Mouse (Mus musculus) E14TG2a.4 (cell line): ENCODE measurements around the gene Fzd10.

Experiments used
- H3K27me3 ChIP-seq: 2 replicates; pipeline ENCODE4 v1.6.1; 2014; ENCODE audit warnings: low read length, control low read depth; ENCODE audit not compliant: insufficient read depth
- H3K36me3 ChIP-seq: 2 replicates; pipeline ENCODE4 v1.6.1; 2014; ENCODE audit warnings: low read length, control low read depth; ENCODE audit not compliant: insufficient read depth
- H3K4me1 ChIP-seq: replicated peaks from 2 replicates; pipeline ENCODE4 v1.6.1; 2014; ENCODE audit warnings: low read depth, low read length, control low read depth
- H3K4me3 ChIP-seq: replicated peaks from 2 replicates; pipeline ENCODE4 v1.5.1; 2014; ENCODE audit warnings: mild to moderate bottlenecking, low read length
- H3K9me3 ChIP-seq: 2 replicates; pipeline ENCODE4 v1.6.1; 2014; ENCODE audit warnings: low read length, control low read depth
- CTCF ChIP-seq: conservative IDR thresholded peaks from 2 replicates; pipeline ENCODE4 v1.5.1; 2014; ENCODE audit warnings: low read length
- NANOG ChIP-seq: IDR thresholded peaks from 2 replicates; pipeline ENCODE4 v1.6.1; 2014; ENCODE audit warnings: borderline replicate concordance, low read length, mixed read lengths
- POU5F1 ChIP-seq: IDR thresholded peaks from 2 replicates; pipeline ENCODE4 v1.6.1; 2014; ENCODE audit warnings: low read length, borderline replicate concordance

Fzd10 gene

DNA sequence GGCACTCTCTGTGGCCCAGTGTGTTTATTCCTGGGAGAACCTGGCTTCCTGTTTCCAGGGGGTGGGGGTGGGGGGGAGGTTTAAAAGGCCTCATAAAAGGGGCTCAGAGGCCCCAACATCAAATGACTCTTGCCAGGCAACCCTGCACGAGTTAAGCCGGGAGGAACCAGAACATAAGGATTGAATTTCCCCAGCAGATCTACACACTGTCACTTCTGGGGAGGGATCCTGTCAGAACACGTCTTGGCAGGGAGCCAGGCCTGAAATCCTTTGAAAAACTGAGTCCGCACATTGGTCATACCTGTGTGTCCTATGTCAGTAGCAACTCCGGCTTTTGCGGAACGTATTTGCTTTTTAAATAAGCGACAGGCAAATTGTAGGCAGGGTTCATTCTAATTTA is 19.3 kb downstream of the Fzd10 start:
- Histone ChIP-seq H3K27me3 (peaks cover 38% of the 10 kb centered on the region), H3K9me3 (peaks cover 5% of the 10 kb centered on the region; the same call in 1 of the 2 replicates), H3K4me1 (peaks cover 7% of the 10 kb centered on the region), H3K36me3 (no peaks in the 10 kb centered on the region), H3K4me3 (no peak overlapping the region)
- no peak for TF ChIP-seq NANOG
- no peak for TF ChIP-seq POU5F1
- no peak for TF ChIP-seq CTCF

DNA sequence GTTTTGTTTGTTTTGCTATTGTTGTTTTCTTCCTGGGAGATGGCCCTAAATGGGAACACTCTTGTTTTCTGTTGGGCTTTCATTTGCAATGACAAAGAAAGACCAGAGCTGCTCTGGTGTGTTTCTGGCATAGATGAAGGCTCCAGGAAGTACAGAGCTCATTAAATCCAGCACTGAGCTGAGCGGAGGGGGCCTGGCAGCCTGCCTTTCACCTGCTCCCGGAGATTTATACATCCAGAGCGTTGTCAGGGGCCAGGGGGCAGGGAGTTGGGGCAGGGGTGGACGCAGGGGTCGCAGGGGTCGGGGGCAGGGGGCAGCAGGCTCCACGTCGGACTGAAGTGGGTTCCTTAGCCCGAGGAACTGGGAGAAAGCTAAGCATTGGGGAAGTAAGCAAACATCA is 19.8 kb downstream of the Fzd10 start:
- Histone ChIP-seq H3K9me3 (peaks cover 5% of the 10 kb centered on the region; the same call in 1 of the 2 replicates), H3K27me3 (peaks cover 38% of the 10 kb centered on the region), H3K36me3 (no peaks in the 10 kb centered on the region), H3K4me3 (no peak overlapping the region), H3K4me1 (peaks cover 7% of the 10 kb centered on the region)
- TF ChIP-seq POU5F1 = no peak
- TF ChIP-seq NANOG = no peak
- no peak for TF ChIP-seq CTCF

DNA sequence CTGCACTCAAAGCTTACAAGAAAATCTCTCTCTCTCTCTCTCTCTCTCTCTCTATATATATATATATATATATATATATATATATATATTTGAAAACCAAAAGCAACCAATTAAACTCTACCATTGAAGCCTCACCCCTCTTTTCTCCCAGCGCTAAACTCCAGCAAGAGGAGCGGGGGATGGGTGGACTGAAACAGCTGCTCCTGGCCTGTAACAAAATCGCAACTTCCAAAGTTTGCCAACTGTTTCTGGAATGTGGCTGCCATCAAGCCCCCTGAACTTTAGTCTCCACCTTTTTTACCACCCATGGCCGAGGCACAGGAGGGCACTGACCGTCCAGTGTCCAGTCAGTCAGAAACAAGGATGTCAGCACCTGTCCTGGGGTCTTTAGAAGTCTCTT is 27.1 kb downstream of the Fzd10 start:
- Histone ChIP-seq H3K27me3 (no peaks in the 10 kb centered on the region; the same call in 1 of the 2 replicates), H3K4me3 (no peak overlapping the region), H3K9me3 (peaks cover 5% of the 10 kb centered on the region; the same call in 1 of the 2 replicates), H3K36me3 (no peaks in the 10 kb centered on the region), H3K4me1 (no peaks in the 10 kb centered on the region)
- no peak for TF ChIP-seq CTCF
- no peak for TF ChIP-seq NANOG
- TF ChIP-seq POU5F1 = no peak

DNA sequence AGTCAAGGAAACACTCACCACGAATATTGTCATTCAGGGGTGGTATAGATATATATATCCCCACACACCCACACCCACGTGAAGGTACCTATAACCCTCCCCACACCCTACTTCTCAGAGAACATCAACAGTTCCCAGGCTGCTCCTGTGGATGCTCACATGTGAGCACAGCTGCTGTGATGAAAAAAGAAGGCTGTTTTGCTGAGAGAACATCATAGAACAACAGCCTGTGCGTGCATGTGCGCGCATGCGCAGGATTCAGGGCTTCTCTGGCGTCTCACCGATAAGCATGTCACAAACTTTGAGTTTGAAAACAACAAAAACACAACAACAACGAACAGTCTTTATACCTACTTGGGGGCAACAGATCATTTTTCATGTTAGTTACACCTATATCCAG is 36.0 kb downstream of the Fzd10 start:
- H3K9me3 ChIP-seq = no peaks in the 10 kb centered on the region
- no peaks in the 10 kb centered on the region for H3K36me3 ChIP-seq
- H3K27me3 ChIP-seq = peaks cover 3% of the 10 kb centered on the region
- no peak overlapping the region for H3K4me3 ChIP-seq
- peaks cover 8% of the 10 kb centered on the region; the same call in 1 of the 2 replicates for H3K4me1 ChIP-seq
- no peak for TF ChIP-seq NANOG
- TF ChIP-seq CTCF = no peak
- TF ChIP-seq POU5F1 = no peak

DNA sequence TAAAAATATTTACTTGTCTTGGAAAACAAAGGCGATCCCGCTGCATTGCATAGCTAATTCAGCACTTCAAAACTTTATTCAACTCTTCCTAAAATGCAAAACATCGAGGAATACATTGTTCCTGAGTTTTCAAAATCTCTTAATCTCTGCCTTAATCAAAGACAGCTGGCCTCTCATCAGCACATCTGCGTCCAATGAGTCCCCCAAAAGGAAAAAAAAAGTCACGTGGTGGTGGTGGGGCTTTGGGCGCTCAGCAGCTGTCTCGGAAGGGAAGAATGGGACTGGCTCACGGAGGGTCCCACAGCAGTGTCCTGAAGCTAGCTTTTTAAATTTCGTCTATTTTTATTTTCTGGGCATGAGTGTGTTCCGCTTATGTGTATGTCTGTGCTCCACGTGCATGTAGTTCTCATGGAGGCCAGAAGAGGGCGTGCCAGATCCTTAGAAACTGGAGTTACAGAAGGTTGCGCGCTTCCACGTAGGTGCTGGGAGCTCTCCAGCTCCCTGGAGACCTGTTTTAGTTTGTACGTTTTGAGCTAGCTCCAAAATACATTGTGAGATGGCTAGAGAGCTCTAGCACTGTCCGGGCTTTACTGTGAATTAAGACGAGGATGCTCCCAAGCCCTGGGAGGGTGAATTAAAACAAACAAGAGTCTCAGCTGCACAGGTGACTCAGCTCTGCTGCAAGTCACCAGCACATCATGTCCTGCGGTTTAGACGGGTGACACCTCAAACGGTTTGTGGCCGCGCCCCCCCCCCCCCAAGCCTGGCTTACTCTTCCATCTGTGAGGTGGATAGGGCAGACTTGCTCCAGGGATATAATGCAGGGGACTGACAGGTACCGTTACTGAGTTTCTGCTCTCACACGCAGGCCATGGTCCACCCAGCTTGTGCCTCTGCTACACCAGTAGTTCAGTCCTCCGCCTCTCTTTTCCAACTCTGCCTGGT is 36.7 kb downstream of the Fzd10 start:
- no peak for TF ChIP-seq NANOG
- TF ChIP-seq CTCF = peak; percentile 66
- TF ChIP-seq POU5F1 = no peak
- Histone ChIP-seq H3K9me3 (no peaks in the 10 kb centered on the region), H3K27me3 (peaks cover 3% of the 10 kb centered on the region), H3K36me3 (no peaks in the 10 kb centered on the region), H3K4me1 (peaks cover 8% of the 10 kb centered on the region; the same call in 1 of the 2 replicates), H3K4me3 (no peak overlapping the region)

DNA sequence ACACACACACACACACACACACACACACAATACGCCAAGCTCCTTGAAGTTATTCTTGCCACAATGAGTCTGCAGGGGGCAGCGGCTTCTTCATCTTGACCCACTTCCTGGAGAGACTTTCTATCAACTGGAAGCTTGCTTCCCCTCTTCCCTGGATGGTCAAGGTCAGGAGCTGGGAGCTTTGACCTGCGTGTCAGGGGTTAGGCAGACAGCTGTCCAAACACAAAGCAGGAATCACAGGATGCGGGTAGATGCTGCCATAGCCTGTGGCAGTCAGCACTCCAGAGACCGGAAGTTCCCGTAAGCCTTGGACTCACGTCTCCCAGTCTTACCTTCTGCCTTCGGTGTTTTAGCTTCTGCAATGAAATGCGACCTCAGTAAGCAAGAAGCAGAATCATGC is 38.1 kb downstream of the Fzd10 start:
- peaks cover 3% of the 10 kb centered on the region for H3K27me3 ChIP-seq
- H3K4me3 ChIP-seq = no peak overlapping the region
- TF ChIP-seq CTCF (no peak), NANOG (no peak), POU5F1 (no peak)
- H3K9me3 ChIP-seq = no peaks in the 10 kb centered on the region
- peaks cover 8% of the 10 kb centered on the region; the same call in 1 of the 2 replicates for H3K4me1 ChIP-seq
- H3K36me3 ChIP-seq = no peaks in the 10 kb centered on the region

DNA sequence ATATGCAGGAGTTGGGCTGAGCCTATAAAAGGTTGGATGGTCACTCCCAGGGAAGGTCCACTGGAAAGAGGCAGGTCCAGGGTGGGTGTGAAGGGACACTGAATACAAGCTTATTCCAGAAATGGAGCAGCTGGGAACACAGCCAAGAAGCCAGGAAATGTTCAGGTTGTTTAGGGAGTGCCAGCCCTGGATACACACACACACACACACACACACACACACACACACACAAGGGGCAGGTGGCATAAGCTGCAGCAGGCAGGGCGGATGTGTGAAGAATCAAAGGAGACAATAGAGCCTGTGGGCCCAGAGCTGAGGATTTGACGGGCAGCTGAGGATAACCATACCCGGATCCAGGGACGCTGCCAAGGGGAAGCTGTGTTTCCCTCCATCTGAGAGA is 42.4 kb downstream of the Fzd10 start:
- TF ChIP-seq POU5F1 (no peak), CTCF (no peak), NANOG (no peak)
- no peaks in the 10 kb centered on the region for H3K9me3 ChIP-seq
- H3K27me3 ChIP-seq = peaks cover 14% of the 10 kb centered on the region
- no peaks in the 10 kb centered on the region for H3K36me3 ChIP-seq
- H3K4me1 ChIP-seq = peaks cover 5% of the 10 kb centered on the region; the same call in 1 of the 2 replicates
- no peak overlapping the region for H3K4me3 ChIP-seq

DNA sequence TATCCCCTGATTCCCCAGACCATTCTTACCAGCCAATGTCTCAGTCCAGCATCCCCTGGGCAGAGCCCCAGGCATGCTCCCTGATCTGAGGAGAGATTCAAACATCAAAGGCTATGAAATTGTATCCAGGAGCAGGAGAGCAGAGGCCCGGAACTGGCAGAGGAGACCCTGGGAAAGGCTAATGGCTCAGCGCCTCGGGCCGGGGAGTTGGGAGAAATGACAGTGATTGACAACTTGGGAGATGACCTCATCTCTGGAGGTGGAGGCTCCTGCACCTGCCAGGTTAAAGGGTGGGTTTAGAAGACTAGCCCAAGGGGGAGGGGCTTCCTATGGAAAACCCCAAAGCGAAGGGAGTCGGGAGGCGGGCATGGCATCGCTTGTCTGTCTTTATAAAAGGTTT is 45.1 kb downstream of the Fzd10 start:
- no peaks in the 10 kb centered on the region for H3K4me1 ChIP-seq
- TF ChIP-seq POU5F1 = no peak
- TF ChIP-seq NANOG = no peak
- TF ChIP-seq CTCF = no peak
- peaks cover 12% of the 10 kb centered on the region for H3K27me3 ChIP-seq
- no peaks in the 10 kb centered on the region for H3K36me3 ChIP-seq
- H3K9me3 ChIP-seq = no peaks in the 10 kb centered on the region
- no peak overlapping the region for H3K4me3 ChIP-seq
